Mouse (Mus musculus) thymus, adult 2 months (tissue): ENCODE measurements around the gene Cdyl. TPM values are rescaled to one million over a fixed set of nuclear protein-coding genes. Genes with fewer than 3 reads are reported as not detected.

Source experiments
- DNase-seq: peaks from one replicate; pipeline ENCODE4 v3.0.0; 2021
- H3K27ac ChIP-seq: fragments of 200-500 bp; 2 replicates; pipeline ENCODE4 v1.5.1; 2012; ENCODE audit warnings: low read length, control low read depth; ENCODE audit not compliant: control insufficient read depth, insufficient read depth
- H3K27me3 ChIP-seq: fragments of 200-500 bp; 2 replicates; pipeline ENCODE4 v1.6.1; 2012; ENCODE audit warnings: mild to moderate bottlenecking, low read length, moderate library complexity, mixed read lengths; ENCODE audit not compliant: control insufficient read depth, insufficient read depth
- H3K36me3 ChIP-seq: fragments of 200-500 bp; 2 replicates; pipeline ENCODE4 v1.6.1; 2012; ENCODE audit warnings: mild to moderate bottlenecking, low read length, moderate library complexity; ENCODE audit not compliant: control insufficient read depth, insufficient read depth
- H3K4me1 ChIP-seq: fragments of 200-500 bp; replicated peaks from 2 replicates; pipeline ENCODE4 v1.6.1; 2012; ENCODE audit warnings: low read length; ENCODE audit not compliant: control insufficient read depth, insufficient read depth
- H3K4me3 ChIP-seq: fragments of 200-500 bp; 2 replicates; pipeline ENCODE4 v1.5.1; 2012; ENCODE audit warnings: mild to moderate bottlenecking, low read length, control low read depth, moderate library complexity; ENCODE audit not compliant: control insufficient read depth, insufficient read depth
- CTCF ChIP-seq: fragments of 200-500 bp; IDR thresholded peaks from 2 replicates; pipeline ENCODE4 v1.5.1; 2012; ENCODE audit warnings: mild to moderate bottlenecking, control low read depth, low read length, moderate library complexity, borderline replicate concordance; ENCODE audit not compliant: control insufficient read depth, poor library complexity, insufficient read depth; ENCODE audit errors: extremely low read depth
- POLR2A ChIP-seq: fragments of 200-500 bp; IDR thresholded peaks from 2 replicates; pipeline ENCODE4 v1.6.1; 2012; ENCODE audit warnings: mild to moderate bottlenecking, low read length, control low read depth, moderate library complexity; ENCODE audit not compliant: control insufficient read depth, poor library complexity, insufficient read depth; ENCODE audit errors: extremely low read depth
- WGBS: fragments of 180-500 bp; shearing (Covaris S2); methylation state at CpG from one replicate; pipeline ENCODE4 v1.1.7; 2018; 5-methylcytosine and 5-hydroxymethylcytosine counted together
- polyA plus RNA-seq: library from polyadenylated mRNA; depleted of rRNA; stranded (reverse); fragments of >200 nt; gene quantifications from 2 replicates; pipeline ENCODE4 v1.2.3, GENCODE M21; 2012

The Cdyl gene
- polyA plus RNA-seq, 1 experiment = 6.1 TPM

GRCm38 (mm10) chr13:35678691-35679090 is 19.1 kb downstream of the Cdyl start:
- TF ChIP-seq CTCF = no peak
- TF ChIP-seq POLR2A = no peak
- no peaks in the 10 kb centered on the region for H3K4me1 ChIP-seq
- no peak overlapping the region for H3K4me3 ChIP-seq
- no peak for DNase-seq
- no peaks in the 10 kb centered on the region for H3K36me3 ChIP-seq
- H3K27me3 ChIP-seq = no peaks in the 10 kb centered on the region
- WGBS = 97% methylated on average over 6 of the region's 6 CpGs
- H3K27ac ChIP-seq = no peak overlapping the region

DNA sequence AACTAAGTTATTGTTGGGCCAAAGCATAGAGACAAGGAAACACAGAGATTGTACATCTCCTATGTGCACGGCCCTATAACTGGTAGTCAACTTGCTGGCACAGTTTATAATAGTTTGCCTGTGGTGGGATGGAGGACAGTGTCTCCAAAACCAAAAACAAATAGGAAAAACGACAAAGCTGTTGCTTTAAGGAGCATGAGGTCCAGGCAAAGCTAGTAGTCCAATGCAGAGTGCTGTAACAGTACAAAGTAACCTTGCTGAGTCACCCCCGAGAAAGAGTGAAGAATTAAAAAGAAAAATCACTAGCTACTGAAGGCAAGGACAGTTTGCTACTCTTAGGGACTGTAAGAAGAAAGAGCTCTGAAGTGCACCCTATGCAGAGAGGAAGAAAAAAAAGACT is 21.7 kb downstream of the Cdyl start:
- TF ChIP-seq POLR2A (no peak), CTCF (no peak)
- 88% methylated on average over 3 of the region's 3 CpGs for WGBS
- no peaks in the 10 kb centered on the region for H3K4me1 ChIP-seq
- DNase-seq = no peak
- H3K27ac ChIP-seq = no peak overlapping the region
- H3K36me3 ChIP-seq = no peaks in the 10 kb centered on the region
- H3K27me3 ChIP-seq = no peaks in the 10 kb centered on the region
- no peak overlapping the region for H3K4me3 ChIP-seq

DNA sequence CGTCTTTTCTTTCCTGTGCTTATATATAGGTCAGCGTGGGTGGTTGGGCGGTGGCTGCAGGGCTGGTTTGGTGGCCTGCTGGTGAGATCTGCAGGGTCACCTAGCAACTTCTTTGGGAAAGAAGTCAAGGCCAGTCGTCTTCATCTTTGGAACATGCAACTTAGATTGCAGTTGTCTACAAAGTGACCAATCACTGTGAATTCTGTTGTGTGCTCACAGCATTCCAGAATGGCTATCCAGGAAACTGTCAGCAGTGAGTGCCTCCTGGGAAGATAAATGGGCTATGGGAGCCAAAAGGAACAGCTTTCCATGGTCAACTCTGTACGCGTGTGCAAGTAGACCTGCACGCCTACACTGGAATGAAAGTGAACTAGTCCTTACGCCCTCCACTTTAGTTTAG is 26.6 kb downstream of the Cdyl start:
- no peak for DNase-seq
- TF ChIP-seq POLR2A = no peak
- TF ChIP-seq CTCF = no peak

GRCm38 (mm10) chr13:35689560-35689959 is 29.9 kb downstream of the Cdyl start:
- H3K4me1 ChIP-seq = no peaks in the 10 kb centered on the region
- no peak overlapping the region for H3K27ac ChIP-seq
- no peak for TF ChIP-seq POLR2A
- no peak for TF ChIP-seq CTCF
- no peaks in the 10 kb centered on the region for H3K27me3 ChIP-seq
- WGBS = 96% methylated on average over 3 of the region's 3 CpGs
- no peak for DNase-seq
- H3K36me3 ChIP-seq = no peaks in the 10 kb centered on the region
- H3K4me3 ChIP-seq = no peak overlapping the region

More for the DNA sequence above, 26.6 kb downstream of the Cdyl start:
- no peaks in the 10 kb centered on the region for H3K4me1 ChIP-seq
- H3K36me3 ChIP-seq = no peaks in the 10 kb centered on the region
- H3K4me3 ChIP-seq = no peak overlapping the region
- WGBS = 89% methylated on average over 8 of the region's 8 CpGs
- H3K27me3 ChIP-seq = no peaks in the 10 kb centered on the region
- no peak overlapping the region for H3K27ac ChIP-seq

GRCm38 (mm10) chr13:35717658-35718057 is 58.0 kb downstream of the Cdyl start:
- Histone ChIP-seq H3K27ac (no peak overlapping the region), H3K36me3 (no peaks in the 10 kb centered on the region), H3K4me3 (no peak overlapping the region), H3K4me1 (no peaks in the 10 kb centered on the region), H3K27me3 (no peaks in the 10 kb centered on the region)
- TF ChIP-seq CTCF (no peak), POLR2A (no peak)
- 94% methylated on average over 4 of the region's 4 CpGs for WGBS
- no peak for DNase-seq

DNA sequence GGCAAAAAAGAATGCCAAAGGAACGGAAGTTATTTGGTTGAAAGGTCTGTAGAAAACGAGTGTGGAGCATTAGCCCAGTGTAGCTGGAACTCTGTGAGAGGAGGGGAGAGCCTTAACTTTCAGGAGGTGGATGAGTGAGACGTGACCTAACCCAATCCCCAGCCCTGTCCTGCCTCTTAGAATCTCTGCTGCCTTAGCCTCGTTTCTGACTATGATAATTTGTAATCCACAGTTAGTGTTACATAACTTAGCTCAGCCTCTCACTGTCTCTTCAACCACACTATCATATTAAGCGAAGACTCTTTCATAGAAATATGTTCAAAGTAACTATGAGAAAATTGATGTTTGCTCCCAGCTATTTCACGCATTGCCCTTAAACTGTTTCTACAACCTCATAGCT is 59.9 kb downstream of the Cdyl start:
- no peak for TF ChIP-seq CTCF
- no peak for TF ChIP-seq POLR2A
- Histone ChIP-seq H3K27ac (no peak overlapping the region), H3K27me3 (no peaks in the 10 kb centered on the region), H3K4me1 (no peaks in the 10 kb centered on the region), H3K36me3 (no peaks in the 10 kb centered on the region), H3K4me3 (no peak overlapping the region)
- WGBS = 75% methylated on average over 6 of the region's 6 CpGs
- no peak for DNase-seq

- Histone ChIP-seq H3K4me3 (no peak overlapping the region), H3K4me1 (no peaks in the 10 kb centered on the region), H3K27ac (no peak overlapping the region), H3K36me3 (no peaks in the 10 kb centered on the region), H3K27me3 (no peaks in the 10 kb centered on the region)
- WGBS = 88% methylated on average over 1 of the region's 1 CpGs
- TF ChIP-seq POLR2A (no peak), CTCF (no peak)
- no peak for DNase-seq
These were observed 63.4 kb downstream of the Cdyl start for GRCm38 (mm10) chr13:35723073-35723472.
